In the genomic region with DNA sequence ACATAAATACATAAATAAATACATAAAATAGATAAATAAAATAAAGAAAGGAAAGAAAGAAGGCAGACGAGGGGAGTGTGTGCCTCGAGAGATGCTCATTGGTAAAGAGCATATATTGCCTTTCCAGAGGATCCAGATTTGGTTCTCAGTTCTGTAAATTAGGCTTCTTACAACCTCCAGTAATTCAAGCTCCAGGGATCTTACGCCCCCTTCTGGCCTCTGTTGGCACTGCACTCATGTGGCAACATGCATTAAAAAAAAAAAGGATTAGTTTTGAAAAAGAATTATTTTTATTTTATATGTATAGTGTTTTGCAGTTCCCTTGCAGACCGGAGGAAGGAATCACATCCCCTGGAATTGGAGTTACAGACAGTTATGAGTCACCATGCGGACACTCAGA, we compare ENCODE assay signal across 10 mouse cellular contexts. TPM values are rescaled to one million over a fixed set of nuclear protein-coding genes. Genes with fewer than 3 reads are reported as not detected.
A peak's percentile ranks its signal among the peaks of the same experiment; 100 is the strongest.
DNase-seq lines count a peak whose midpoint lies in the region; ATAC-seq and TF ChIP-seq lines count a peak whose summit lies in the region.
"Had no signal": no experiment of that assay in that cellular context is flagged by ENCODE, and none has a peak within 500 bp of the region (broad histone marks: within the 10 kb centered on the region; RNA-seq: fewer than 3 reads in every experiment).

No protein-coding gene starts in this region.

- H3K4me3 ChIP-seq in kidney, embryonic 14.5 days (ENCODE audit: low read length), result no peak overlapping the region
- H3K4me3 ChIP-seq in bone marrow, adult 2 months (replicated peaks; ENCODE audit: control insufficient read depth, low read depth, low read length), result no peak overlapping the region
- H3K4me3 ChIP-seq: erythroblast, embryonic 14.5 days; heart, embryonic 15.5 days; megakaryocyte, embryonic 14.5 days had no signal

- H3K36me3 ChIP-seq in kidney, embryonic 14.5 days (ENCODE audit: control insufficient read depth, insufficient read depth, low read length), result no peaks in the 10 kb centered on the region
- H3K36me3 ChIP-seq: heart, embryonic 15.5 days had no signal

- ATAC-seq in kidney, embryonic 14.5 days (ENCODE audit: low FRiP score, low TSS enrichment), result no peak

- WGBS in kidney, embryonic 14.5 days, result 86% methylated on average over 5 of the region's 5 CpGs
- 83% methylated on average over 5 of the region's 5 CpGs for WGBS in bone marrow, adult 2 months

- H3K27ac ChIP-seq in kidney, embryonic 14.5 days (ENCODE audit: low read depth, low read length), result no peak overlapping the region
- no peak overlapping the region for H3K27ac ChIP-seq in bone marrow, adult 2 months (ENCODE audit: control insufficient read depth, insufficient read depth, low read depth, low read length, poor library complexity)
- H3K27ac ChIP-seq: heart, embryonic 15.5 days had no signal

- peak; percentile 44 for TF ChIP-seq CTCF in bone marrow, adult 2 months (IDR thresholded peaks at IDR 0.05; ENCODE audit: control insufficient read depth, insufficient read depth, low read length)

- DNase-seq in kidney, adult 9 months, result peak; percentile 38
- peak; percentile 53 for DNase-seq in 3T3-L1 (ENCODE audit: low read depth, low spot score)
- DNase-seq in A20 (ENCODE audit: low read depth, low spot score), result peak; percentile 66
- no peak for DNase-seq in frontal cortex, postnatal 10 days (ENCODE audit: low spot score in 2 of 2)
- DNase-seq in right cerebral cortex, postnatal 4 days, result no peak

- no peak for TF ChIP-seq POLR2A in bone marrow, adult 2 months (IDR thresholded peaks at IDR 0.05; ENCODE audit: borderline replicate concordance, control insufficient read depth, low read depth, low read length)

- no peak overlapping the region for H3K4me2 ChIP-seq in kidney, embryonic 14.5 days (replicated peaks; ENCODE audit: low read depth, low read length)
- H3K4me2 ChIP-seq: heart, embryonic 15.5 days had no signal

- H3K4me1 ChIP-seq in kidney, embryonic 14.5 days (ENCODE audit: control insufficient read depth, insufficient read depth, low read length), result no peaks in the 10 kb centered on the region
- H3K4me1 ChIP-seq in bone marrow, adult 2 months (ENCODE audit: control insufficient read depth, insufficient read depth, low read length), result no peaks in the 10 kb centered on the region; the same call in 1 of the 2 replicates

- no peak overlapping the region for H3K9ac ChIP-seq in kidney, embryonic 14.5 days (ENCODE audit: low read depth, low read length)
- H3K9ac ChIP-seq: heart, embryonic 15.5 days had no signal

- H3K9me3 ChIP-seq in kidney, embryonic 14.5 days (ENCODE audit: control insufficient read depth, low read length), result no peaks in the 10 kb centered on the region
- H3K9me3 ChIP-seq: heart, embryonic 15.5 days had no signal

- no peaks in the 10 kb centered on the region for H3K27me3 ChIP-seq in kidney, embryonic 14.5 days (ENCODE audit: control insufficient read depth, insufficient read depth, low read length)
- H3K27me3 ChIP-seq: heart, embryonic 15.5 days had no signal

RNA-seq across cellular contexts. Expression of gene Fmnl1, which starts 8.8 kb away (rescaled TPM):
- 1.1 and 4.0 TPM in 2 replicates for polyA plus RNA-seq in kidney, embryonic 14.5 days (2014; fragmentation: Nextera tagmentation; extraction: Ambion mirVana)
- 42.0 and 121 TPM in 2 replicates for polyA plus RNA-seq in bone marrow, adult 2 months (2011; ENCODE audit: insufficient read depth, insufficient read length, low replicate concordance, missing spikeins)

RNA-seq across cellular contexts. Expression of gene Hexim2, which starts 29.9 kb away (rescaled TPM):
- 8.3 and 10.3 TPM in 2 replicates for polyA plus RNA-seq in kidney, embryonic 14.5 days (2014; fragmentation: Nextera tagmentation; extraction: Ambion mirVana)
- polyA plus RNA-seq in bone marrow, adult 2 months (2011; ENCODE audit: insufficient read depth, insufficient read length, low replicate concordance, missing spikeins), result 2.8 and 5.7 TPM in 2 replicates

RNA-seq across cellular contexts. Expression of gene Hexim1, which starts 46.1 kb away (rescaled TPM):
- 7.1 and 8.9 TPM in 2 replicates for polyA plus RNA-seq in kidney, embryonic 14.5 days (2014; fragmentation: Nextera tagmentation; extraction: Ambion mirVana)
- 14.0 and 21.8 TPM in 2 replicates for polyA plus RNA-seq in bone marrow, adult 2 months (2011; ENCODE audit: insufficient read depth, insufficient read length, low replicate concordance, missing spikeins)

RNA-seq across cellular contexts. Expression of gene 1700023F06Rik, which starts 46.2 kb away (rescaled TPM):
- 0.26 and 0.29 TPM in 2 replicates for polyA plus RNA-seq in kidney, embryonic 14.5 days (2014; fragmentation: Nextera tagmentation; extraction: Ambion mirVana)
- polyA plus RNA-seq in bone marrow, adult 2 months (2011; ENCODE audit: insufficient read depth, insufficient read length, low replicate concordance, missing spikeins), result not detected in 2 replicates
- polyA plus RNA-seq: erythroblast, embryonic 14.5 days had no signal

RNA-seq across cellular contexts. Expression of gene Spata32, which starts 56.1 kb away (rescaled TPM):
- not detected in 2 replicates for polyA plus RNA-seq in kidney, embryonic 14.5 days (2014; fragmentation: Nextera tagmentation; extraction: Ambion mirVana)
- not detected in 2 replicates for polyA plus RNA-seq in bone marrow, adult 2 months (2011; ENCODE audit: insufficient read depth, insufficient read length, low replicate concordance, missing spikeins)
- polyA plus RNA-seq: erythroblast, embryonic 14.5 days; heart, embryonic 15.5 days had no signal

Comparison
In these comparisons a context has a peak if more than half of its experiments do, and no peak if none do; other contexts are left out.
1. DNase-seq: peak in kidney, adult 9 months (single experiment), 3T3-L1 (single experiment) and A20 (single experiment); none in frontal cortex, postnatal 10 days (0 of 2) and right cerebral cortex, postnatal 4 days (single experiment).